Mouse (Mus musculus): ENCODE data around the gene Atp6ap1l.

DNA sequence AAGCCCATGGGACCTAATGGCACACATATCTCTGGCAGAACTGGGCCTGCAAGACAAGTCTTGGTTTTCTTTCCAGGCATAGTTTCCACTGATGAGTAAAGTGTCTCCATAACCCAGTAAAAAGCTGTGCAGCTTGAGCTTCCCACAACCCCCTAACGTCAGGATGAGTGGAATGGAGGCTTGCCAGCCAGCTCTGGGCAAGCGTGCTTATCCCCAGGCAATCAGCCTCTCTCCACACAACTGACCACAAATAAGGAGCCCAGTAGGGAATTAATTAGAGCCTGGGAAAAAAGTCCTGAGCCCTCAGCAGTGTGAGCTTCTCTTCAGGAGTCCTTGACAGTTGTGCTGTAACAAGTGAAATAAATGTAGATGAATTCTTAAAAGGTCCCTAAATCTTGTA lies 9.1 kb downstream of the Atp6ap1l start:
- TF ChIP-seq POLR2A (IDR thresholded peaks at IDR 0.05; ENCODE audit: borderline replicate concordance, control insufficient read depth, low read depth, low read length) (no peak), CTCF (IDR thresholded peaks at IDR 0.05; ENCODE audit: control insufficient read depth, insufficient read depth, low read length) (no peak)

Data from bone marrow, adult 2 months (tissue).